Mouse (Mus musculus): ENCODE results near the gene Esd.
A peak's percentile ranks its signal among the peaks of the same experiment; 100 is the strongest.

The Esd gene

GRCm38 (mm10) chr14:74732079-74732783 is at the start of gene Esd:
Gene Esd, plus strand, starts transcription at chr14:74732297.
- peak; percentile 92 for DNase-seq (ENCODE audit: low spot score)

DNA sequence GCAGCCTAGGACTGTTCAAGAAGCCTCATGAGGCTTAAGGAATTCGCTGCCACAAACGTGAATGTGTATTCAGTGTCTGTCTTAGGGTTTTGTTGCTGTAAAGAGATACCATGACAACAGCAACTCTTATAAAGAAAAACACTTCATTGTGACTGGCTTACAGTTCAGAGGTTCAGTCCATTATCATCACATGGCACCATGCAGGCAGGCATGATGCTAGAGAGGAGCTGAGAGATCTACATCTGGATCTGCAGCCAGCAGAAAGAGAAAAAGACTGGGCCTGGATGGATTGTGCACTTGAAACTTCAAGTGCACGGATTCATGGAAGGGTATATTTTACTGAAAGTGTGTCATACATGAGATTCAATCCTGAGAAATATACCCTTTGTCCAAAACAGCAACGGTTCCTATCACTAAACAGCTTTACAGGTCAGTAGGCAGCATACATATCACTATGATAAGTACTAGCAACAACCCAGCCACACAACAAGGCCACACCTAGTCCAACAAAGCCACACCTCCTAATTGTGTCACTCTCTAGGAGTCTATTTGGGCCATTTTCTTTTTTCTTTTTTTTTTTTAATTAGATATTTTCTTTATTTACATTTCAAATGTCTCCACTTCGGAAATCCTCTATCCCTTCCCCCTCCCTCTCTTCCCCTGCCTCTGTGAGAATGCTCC is 47.7 kb upstream of the Esd start:
- no peak for DNase-seq (ENCODE audit: low spot score)

DNA sequence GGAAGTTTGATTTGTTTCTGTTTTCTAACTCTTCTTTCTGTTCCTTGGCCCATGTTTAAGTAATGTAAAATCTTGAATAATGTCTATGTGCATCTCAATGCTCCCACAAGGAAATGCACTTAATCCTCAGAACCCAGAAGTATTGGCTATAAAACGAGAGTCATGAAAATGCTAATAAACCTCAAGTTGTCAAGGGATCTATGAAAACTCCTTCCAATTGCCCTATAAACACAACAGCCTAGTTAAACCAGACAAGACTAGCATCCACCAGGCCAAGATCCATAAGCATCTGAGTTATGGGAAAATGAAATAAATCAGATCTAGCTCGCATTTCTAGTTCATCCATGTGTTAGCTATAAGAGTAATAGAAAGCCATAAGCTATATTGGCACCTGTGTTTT is 40.1 kb upstream of the Esd start:
- DNase-seq (ENCODE audit: low spot score), result no peak

GRCm38 (mm10) chr14:74696766-74697165 is 35.3 kb upstream of the Esd start:
- DNase-seq (ENCODE audit: low spot score), result no peak

GRCm38 (mm10) chr14:74697432-74697831 is 34.7 kb upstream of the Esd start:
- DNase-seq (ENCODE audit: low spot score), result no peak

DNA sequence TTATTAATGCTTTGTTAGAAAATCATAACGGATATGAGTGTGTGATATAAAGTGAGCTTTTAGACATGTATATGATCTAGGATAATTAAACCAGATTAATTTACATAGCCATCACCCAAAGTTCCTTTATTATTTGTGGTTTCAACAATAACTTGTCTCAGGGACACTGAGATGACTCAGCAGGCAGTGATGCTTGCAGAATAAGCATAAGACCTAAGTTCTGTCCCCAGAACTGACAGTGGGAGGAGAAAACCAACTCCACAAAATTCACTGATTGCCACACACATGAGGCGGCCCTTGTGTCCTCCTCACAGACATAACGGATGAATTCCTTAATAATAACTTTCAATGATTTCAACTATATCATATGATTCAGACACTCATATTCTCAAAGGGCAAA is 32.9 kb upstream of the Esd start:
- no peak for DNase-seq (ENCODE audit: low spot score)

DNA sequence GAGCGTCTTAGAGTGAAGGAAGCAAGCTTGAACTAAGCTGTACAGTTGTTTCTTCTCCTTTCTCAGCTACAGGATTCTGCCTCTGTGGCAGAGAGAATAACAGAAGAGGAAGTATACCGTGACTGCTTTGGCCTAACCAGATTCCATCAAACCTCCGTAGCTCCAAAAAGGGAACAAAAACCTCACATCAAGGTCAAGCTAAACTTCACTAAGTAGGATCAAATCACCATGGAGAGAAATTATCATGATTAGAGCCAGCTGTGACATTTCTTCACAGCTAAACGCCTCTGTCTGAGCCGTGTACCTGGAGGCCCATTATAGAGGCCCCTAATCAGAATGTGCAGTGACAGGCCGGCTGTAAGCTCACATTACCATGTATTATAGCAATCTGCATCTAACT is 28.2 kb upstream of the Esd start:
- no peak for DNase-seq (ENCODE audit: low spot score)

DNA sequence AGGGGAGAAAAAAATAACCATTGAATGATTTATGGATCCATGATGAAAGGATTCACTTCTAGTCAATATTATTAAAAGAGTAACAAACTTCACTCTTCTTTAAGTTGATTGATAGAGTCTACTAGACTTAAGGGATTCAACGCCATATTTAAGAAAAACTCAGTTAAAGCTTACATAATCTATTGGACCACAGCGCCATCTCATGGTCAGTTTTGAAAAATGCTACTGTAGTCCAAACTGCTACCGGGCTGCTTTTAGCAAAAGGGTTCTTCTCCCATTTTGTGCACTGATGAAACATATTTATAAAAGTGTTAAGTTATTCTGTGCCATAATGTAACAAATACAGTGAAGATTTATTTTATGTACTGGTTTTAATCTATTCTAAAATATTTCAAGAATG is 23.0 kb upstream of the Esd start:
- no peak for DNase-seq (ENCODE audit: low spot score)

DNA sequence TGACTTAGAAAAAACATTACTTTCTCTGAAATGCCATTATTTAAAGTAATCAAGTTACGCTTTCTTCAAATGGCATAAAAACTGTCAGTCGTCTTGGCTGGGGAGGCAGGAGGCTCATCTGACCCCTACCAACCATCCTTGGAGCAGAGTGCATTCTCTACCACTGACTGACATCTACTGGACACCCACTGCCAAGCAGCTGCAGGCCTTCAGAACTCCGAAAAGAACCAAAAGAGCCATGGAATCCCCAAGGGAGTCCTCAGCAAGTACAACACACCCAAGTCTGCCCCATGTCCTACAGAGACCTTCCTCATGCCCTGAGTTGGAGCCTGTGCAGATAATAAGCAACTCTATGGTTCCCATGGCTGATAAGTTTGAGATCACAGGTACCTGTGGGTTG is 8.6 kb upstream of the Esd start:
- no peak for DNase-seq (ENCODE audit: low spot score)

GRCm38 (mm10) chr14:74731221-74732078 is 647 bp upstream of the Esd start:
- no peak for DNase-seq (ENCODE audit: low spot score)

- no peak for DNase-seq (ENCODE audit: low spot score)
Measured at GRCm38 (mm10) chr14:74733397-74733796, 1.3 kb downstream of the Esd start.

- no peak for DNase-seq (ENCODE audit: low spot score)
Measured at GRCm38 (mm10) chr14:74735471-74735870, 3.4 kb downstream of the Esd start.

- no peak for DNase-seq (ENCODE audit: low spot score)
Measured at GRCm38 (mm10) chr14:74736850-74737249, 4.8 kb downstream of the Esd start.

- DNase-seq (ENCODE audit: low spot score), result peak; percentile 38
Measured at GRCm38 (mm10) chr14:74764191-74764918, 32.3 kb downstream of the Esd start.

DNA sequence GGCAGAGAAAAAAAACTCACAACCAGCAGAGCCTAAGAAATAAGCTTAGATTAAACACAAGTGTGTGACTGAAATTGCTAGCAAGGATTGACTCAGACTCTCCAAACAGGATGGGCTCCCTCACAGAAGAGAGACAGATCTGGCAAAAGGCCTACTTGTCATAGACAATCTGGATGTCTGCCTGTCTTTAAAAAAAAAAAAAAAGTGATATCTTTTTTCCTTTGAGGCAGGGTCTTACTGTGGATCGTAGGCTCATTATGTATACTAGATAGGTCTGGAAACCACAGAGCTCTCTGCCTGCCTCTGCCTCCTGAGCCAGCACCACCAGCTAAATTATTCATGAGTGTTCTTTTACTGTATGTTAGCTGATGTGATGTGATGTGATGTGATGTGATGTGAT is 35.8 kb downstream of the Esd start:
- DNase-seq (ENCODE audit: low spot score), result no peak

DNA sequence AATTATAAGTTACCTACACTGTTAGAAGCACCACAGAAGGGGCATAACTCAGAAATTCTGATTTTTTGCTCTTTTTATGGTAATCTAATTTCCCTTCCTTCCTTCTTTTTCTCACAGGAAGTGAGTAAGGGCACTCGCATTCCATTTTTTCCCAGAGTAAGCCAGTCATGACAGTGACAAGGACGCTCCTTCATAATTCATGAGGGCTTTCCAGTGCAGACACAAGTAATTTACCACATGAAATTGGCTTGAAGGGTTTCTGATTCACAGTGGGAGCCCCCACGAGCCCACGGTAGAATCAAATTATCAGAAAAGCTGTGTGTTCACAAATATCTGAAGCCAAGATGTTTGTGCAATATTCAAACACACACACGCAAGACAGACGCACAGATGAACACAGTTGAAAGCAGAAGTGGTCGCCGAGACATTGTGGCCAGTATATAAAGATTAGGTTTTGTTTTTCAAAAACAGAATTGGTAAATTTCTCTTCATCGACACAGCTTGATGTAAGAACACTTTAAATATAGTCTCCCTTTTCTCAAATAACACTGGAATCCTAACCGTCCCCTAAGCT is 42.0 kb downstream of the Esd start:
- no peak for DNase-seq (ENCODE audit: low spot score)

DNA sequence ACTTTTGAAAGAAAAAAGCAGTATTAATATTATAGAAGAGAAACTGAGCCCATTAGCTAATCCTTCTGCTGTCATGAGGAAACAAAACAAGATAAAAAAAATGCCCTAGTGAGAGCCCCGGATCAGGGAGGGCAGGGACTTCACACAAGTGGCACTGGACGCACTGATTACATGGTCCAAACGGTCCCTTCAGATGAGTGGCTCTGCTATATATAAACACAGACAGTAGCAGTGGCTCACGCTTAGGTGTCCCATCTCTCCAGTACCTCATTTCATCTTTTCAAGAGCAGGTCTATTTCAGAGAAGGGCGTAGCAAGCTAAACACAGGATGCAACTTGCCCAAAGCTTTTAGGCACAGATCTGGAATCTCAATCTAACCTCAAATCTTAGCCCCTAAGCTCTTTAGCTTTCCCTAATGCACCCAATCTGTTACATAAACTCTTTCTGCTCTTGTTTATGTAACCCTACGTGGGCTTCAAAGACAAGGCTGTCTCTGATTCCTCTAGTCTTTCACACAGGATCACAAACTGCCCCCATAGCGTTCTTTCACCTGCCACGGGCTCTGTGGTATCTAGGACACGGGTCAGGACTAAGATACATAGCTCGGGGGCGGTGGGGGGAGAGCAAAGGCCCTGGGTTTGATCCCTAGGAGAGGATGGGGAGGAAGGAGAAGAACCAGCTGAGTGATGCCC is 52.3 kb downstream of the Esd start:
- no peak for DNase-seq (ENCODE audit: low spot score)

DNA sequence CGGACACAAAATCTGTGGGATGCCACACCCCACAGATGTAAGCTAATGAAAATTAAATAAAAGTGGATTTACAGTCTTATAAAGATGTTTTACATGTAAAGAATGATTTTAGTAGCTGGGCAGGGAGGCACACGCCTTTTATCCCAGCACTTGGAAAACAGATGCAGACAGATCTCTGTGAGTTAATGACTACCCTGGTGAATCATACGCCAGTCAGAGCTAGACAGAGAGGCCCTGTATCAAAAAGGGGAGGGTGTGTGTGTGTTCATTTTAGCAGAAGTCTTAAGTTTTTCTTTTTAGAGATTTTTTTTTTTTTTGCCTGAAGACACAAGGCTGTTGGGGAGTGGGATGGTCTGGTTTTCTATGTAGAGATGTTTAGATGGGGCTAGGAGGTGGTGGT is 55.6 kb downstream of the Esd start:
- DNase-seq (ENCODE audit: low spot score), result no peak

- no peak for DNase-seq (ENCODE audit: low spot score)
Measured at GRCm38 (mm10) chr14:74788766-74789165, 56.7 kb downstream of the Esd start.

- no peak for DNase-seq (ENCODE audit: low spot score)
Measured at GRCm38 (mm10) chr14:74790535-74790934, 58.4 kb downstream of the Esd start.

DNA sequence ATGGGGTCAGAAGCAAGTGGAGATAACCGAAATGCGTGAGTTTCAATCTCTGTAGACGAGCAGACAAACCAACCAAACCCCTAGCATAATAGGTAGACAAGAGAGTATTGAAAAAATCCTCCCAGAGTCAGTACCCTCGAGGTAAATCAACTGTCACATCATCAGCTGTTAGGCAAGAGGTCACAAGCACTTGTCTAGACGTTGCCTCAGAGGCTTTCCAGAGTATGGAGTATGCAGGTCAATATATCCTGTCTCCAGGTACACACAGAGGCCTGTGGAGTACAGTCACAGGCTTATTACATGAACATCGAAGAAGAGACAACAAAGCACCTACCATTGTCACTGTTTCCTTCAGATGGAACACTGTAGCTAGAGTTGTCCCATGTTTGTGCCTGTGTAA is 60.7 kb downstream of the Esd start:
- DNase-seq (ENCODE audit: low spot score), result no peak
